Mouse (Mus musculus) gastrocnemius, postnatal 25 days (tissue): ENCODE measurements around the gene Casp6. TPM values are rescaled to one million over a fixed set of nuclear protein-coding genes. Genes with fewer than 3 reads are reported as not detected.

Source experiments
- DNase-seq: peaks from one replicate; pipeline ENCODE4 v3.0.0; 2022
- long read RNA-seq, 2 experiments: library from polyadenylated mRNA; stranded (forward); transcript quantifications; one replicate each; pipeline ENCODE4 v2.0.0; 2021
- total RNA-seq, 2 experiments: library from RNA; stranded (reverse); gene quantifications; 1 replicate in 1 of 2; 2 replicates in 1 of 2; pipeline ENCODE4 v1.2.3; 2021

The Casp6 gene
- 1 to 10 TPM; 3.2 to 3.6 TPM for total RNA-seq
- long read RNA-seq, experiment 1, transcript Casp6-201 (7 exons, 1,456 nt), result major isoform, 5 of 6 reads
- long read RNA-seq, experiment 1, partial matches to known transcripts, result 0 of 6 reads
- long read RNA-seq, experiment 1, other reads (novel, unspliced or antisense), result 1 of 6 reads
- long read RNA-seq, experiment 2, partial matches to known transcripts, result 0 of 4 reads
- long read RNA-seq, experiment 2, other reads (novel, unspliced or antisense), result 1 of 4 reads

DNA sequence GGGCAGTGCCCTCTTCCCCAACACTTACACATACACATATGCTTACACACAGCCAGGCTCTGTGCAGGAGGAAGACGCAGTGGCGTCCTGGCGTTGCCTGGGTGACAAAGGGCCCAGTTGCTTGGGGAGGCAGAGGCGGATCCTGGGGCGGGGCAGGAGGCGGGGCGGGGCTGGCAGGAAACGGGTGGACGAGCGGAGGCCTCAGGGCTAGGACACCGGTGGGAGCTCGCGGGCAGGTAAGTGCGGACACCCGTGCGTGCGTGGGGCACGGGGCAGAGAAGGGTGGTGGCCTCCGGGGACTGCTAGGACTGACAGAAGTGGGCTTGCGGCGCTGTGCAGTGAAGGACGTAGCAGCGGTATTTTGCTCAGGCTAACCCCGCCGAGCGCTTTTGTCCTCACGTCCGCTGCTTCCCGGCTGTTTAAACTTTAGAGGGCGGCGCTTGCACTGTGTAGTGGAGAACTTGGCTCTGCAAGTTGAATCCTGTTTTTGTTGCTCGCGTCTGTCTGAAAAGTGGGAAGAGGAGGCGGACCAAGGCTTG, at the start of gene Casp6:
Gene Casp6 (plus strand): TSS at position 155 of the 539 bp plus-strand sequence.
- peak; percentile 79 for DNase-seq

DNA sequence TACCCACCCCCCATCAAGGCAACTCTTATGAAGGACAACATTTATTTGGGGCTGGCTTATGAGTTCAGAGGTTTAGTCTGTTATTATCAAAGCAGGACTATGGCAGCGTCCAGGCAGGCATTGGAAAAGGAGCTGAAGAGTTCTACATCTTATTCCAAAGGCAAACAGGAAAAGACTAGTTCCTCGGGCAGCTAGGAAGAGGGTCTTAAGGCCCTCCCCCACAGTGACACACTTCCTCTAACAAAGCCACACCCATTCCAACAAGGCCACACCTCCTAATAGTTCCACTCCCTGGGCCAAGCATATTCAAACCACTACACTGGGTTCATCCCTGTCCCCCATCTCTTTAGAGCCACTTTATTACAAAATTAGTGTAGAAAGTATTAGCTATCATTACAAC, 38.6 kb upstream of the Casp6 start:
- no peak for DNase-seq

DNA sequence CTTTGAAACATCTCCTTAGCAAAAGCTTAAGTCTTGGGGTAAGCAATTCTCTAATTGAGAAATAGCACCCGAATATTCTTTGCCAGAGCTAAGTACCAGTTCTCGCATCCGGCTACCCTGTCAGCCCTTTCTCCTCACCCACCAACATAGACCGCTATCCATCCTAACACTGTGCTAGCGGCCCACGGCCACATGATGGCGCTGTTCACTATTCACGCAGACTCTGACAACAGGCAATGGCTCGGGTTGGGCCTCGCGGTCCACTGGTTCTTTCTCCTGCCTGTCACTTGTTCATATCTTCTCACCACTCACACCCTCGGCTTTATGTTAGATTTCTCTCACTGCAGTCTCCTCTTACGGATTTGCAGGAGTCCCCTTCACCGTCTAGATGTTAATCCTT, 37.5 kb upstream of the Casp6 start:
- DNase-seq, result no peak

DNA sequence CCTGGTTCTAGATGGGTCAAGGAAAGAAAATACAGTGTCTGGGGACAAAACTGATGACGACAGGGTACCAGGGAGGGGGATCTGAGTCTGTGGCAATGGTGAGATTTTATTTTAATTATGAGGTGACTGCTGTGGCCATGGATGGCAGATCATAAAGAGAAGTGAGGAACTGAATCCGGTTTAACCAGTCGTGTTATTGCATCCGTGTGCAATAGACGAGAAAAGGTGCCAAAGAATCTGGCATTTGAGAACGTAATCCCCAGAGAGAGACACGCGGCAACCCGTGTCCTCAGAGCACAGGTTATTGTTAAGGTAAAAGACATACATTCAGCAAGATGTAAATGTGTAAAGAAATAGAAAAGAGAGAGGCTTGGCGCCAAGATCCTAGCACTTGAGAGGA, 23.9 kb upstream of the Casp6 start:
- no peak for DNase-seq

DNA sequence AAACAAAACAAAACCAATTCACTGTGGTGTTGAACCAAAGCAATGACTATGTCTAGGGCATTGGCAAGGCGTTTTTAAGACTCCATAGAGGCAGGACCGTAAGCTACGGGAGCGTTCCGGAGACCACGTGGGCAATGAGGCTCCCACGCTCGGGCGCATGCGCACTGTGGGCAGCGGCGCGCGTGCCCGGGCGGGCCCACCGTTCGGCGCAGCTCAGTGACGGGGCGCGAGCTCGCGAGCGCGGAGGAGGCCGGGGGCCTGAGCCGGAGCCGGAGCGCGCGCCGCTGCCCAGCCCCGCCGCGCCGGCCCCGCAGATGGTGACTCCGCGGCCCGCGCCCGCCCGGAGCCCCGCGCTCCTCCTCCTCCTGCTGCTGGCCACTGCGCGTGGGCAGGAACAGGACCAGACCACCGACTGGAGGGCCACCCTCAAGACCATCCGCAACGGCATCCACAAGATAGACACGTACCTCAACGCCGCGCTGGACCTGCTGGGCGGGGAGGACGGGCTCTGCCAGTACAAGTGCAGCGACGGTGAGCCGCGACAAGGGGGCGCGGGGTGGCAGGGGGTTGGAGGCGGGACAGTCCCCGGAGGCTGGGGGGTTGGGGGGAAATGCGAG, 22.7 kb upstream of the Casp6 start, which contains the start of gene Pla2g12a:
Gene Pla2g12a (plus strand): TSS at position 202 of the 617 bp plus-strand sequence.
- DNase-seq, result peak; percentile 87

DNA sequence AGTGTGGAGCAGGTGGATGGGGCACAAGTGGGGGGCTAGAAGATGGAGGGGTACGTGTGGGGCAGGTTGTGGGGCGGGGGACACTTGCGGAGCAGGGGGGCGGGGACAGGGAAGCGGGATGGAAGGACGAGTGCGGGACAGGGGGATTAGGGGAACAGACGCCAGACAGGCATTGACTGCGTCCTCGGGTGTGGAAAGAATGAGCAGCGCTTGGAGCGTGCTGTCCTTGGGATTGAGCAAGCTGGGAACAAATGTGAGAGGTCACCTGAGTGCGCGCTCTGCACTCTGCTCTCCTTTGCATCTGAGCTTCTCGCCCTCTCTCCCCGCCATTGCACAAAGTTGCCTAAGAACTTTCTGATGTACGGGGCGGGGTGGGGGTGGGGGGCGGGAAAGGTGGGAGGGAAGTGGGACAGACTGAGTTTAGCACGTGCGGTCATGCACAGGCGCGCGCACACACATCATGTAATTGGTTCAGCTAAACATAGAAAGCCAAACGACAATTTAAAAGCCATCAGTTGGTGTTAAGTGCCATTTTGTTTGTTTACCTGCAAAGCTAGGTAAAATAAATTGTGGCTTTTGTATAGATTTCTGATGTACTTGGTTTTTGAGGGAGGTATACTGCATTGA, 22.0 kb upstream of the Casp6 start:
- DNase-seq, result peak; percentile 38

DNA sequence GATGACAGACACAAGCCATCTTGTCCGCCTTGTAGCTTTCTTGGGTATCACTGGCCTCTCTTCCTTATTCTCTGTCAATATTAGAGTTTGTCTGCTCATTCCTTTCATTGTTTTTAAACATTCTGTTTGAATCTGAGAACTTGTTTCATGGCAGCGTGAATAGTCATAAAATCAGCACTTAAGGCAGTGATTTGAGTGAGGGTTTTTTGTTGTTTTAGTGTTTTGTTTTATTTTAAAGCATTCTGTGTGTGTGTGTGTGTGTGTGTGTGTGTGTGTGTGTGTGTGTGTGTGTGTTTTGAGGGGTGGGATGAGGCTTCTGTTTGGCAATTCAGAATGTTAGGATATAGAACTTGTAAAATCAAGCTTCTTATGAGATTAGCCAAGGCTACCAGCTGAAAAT, 21.3 kb upstream of the Casp6 start:
- DNase-seq, result no peak

DNA sequence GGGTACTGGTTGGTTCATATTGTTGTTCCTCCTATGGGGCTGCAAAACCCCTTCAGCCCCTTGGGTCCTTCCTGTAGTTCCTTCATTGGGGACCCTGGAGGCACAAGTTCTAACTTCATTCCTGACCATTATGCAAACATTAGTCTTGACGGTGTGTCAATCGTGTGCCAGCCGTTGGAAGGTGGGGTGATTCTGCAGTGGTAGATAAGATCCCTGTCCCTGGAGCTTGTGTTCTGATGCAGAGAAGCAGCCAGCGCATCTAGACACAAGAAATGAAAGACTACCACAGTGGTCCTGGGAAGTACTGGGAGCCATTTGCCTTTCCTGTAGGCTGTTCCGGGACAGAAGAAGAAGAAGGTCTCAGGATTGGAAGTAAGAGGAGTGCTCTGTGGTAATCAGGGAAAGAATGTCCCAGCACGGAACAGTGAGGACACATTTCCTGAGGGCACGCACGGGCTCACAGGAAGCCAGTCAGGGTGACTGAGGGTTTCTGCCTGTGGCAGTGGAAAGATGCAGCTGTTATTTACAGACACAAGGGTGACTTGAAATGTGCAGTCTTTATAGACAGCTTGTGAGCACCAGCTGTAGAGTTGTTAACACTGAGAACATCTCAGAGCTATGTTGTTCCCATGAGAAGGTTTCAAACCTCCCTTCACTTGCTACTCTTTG, 20.2 kb upstream of the Casp6 start:
- no peak for DNase-seq

DNA sequence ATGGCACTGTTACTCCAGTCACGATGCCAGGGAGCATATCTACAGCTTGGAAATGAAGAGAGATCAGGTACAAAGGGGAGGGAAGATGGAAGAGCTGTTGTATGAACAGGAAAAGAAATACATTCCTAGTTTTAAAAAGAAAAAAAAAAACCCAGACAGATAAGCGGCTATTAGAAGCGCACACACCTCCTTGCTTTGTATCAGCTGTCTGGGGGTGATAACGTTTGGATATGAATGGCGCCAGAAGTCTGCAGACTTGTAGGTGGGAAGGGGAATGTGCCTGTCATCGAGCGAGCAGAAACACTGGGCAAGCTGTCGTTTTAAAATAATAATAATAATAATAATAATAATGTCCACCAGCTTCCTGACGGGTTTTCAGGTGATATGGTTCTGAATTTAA, 15.6 kb upstream of the Casp6 start:
- DNase-seq, result no peak

DNA sequence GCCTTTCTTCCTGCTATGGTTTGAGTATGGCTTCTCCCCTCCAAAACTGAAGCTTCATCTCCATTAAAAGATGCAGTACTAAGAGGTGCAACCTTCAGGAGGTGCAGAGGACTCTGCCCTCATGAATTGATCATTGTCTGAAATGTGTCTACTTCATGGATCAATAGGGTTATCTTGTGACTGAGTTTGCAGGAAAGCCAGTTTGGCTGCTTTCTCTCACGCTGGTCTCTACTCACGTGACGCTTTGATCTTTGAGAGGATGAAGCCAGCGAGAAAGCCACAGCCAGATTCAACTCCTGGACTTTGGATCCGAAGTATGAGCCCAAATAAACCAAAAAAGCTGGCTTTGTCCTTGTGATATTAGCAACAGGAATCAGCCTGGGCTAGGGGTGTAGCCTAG, 14.8 kb upstream of the Casp6 start:
- no peak for DNase-seq

DNA sequence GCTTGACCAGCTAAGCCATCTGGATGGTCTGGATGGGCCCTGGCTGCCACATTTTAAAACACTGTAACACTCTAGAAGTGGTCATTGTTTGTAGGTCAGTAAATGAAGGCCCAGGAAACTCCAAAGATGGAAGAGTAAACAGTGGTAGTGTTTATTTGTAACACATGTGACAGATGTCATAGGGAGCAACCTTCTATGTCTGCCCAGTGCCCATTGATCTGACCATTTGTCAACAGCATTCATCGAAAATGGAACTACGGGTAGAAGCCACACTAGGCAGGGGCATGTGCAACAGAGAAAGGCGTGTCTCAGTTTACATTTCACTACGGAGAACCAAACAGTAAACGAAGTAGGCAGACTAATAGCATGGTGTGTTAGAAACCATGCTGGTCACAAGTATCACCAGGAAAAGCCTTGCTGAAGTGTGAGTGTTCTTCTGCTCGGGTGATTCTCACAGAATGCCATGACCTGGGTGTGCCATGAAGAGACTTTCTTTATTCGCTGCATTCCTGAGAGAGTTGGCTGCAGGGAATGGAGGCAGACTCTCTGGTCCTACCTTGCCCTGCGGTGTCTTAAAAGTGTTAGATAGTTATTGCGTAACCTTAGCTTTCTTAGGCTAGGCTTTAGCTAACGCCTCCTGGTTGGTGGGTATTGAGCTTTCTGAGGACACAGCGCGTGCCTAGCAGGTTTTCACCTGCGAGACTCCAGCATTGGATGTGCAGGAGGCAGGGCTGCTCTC, 13.3 kb upstream of the Casp6 start:
- no peak for DNase-seq

DNA sequence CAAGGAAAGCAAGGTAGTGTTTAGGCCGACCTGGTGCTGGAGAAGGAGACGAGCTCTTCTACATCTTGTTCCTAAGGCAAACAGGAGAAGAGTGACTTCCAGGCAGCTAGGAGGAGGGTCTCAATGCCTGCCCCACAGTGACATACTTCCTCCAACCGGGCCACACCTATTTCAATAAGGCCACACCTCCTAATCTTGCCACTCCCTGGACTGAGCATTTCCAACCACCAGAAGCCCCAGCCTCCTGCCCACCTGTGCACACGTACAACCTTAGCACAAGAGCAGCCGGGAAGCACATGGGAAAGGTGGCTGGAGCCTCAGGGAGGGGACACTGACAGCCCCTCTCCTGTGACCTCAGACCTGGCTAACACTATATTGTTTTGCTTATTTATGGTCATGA, 9.2 kb upstream of the Casp6 start:
- DNase-seq, result no peak

DNA sequence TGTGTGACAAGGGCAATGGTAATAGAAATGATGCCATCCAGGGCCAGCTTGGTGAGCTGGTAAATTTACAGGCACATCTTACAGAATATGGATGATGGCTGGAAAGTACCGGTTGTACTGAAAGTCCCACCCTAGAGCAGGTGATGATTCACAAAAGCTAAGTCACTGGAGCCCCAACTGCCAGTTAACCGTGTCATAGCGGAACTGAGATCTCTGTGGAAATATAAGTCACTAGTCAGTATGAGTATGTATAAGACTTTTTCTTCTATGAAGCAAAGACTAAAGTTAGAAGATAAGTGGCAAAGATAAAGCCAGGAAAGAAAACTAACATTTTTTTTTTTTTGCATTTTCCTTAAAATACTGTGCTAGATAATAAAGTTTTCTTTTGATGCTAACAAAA, 8.1 kb upstream of the Casp6 start:
- no peak for DNase-seq

DNA sequence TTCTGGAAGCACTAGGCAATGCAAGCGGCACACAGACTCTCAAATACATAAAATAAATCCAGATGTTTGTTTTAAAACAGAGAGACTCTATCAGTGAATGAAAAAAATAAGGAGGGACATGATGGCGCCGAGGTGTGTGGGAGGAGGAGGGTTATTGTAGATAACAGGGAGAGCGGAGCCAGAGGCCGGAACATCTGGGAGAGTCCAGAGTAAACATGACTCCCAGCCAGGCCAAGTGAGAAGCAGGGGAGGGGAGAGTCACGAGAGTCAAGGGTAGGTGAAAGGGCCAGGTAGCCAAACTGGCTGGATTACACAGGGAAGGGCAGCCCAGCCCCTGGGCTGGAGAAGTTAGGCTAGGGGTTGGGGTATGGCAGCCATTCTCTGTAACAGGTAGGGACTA, 4.6 kb upstream of the Casp6 start:
- no peak for DNase-seq

DNA sequence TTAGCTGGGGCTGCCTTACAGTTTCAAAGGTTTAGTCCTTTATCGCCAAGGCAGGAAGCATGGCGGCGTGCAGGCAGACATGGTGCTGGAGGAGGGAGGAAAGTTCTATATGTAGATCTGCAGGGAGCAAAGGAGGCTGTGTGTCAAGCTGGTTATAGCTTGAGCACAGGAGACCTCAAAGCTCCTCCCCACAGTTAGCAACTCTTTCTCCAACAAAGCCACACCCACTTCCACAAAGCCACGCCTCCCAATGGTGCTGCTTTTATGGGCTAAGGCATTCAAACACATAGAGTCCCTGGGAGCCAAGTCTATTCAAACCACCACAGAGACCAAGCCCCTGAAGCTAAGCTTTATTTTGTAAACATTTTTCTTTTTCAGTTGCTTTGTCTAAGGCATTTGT, 2.3 kb upstream of the Casp6 start:
- no peak for DNase-seq

DNA sequence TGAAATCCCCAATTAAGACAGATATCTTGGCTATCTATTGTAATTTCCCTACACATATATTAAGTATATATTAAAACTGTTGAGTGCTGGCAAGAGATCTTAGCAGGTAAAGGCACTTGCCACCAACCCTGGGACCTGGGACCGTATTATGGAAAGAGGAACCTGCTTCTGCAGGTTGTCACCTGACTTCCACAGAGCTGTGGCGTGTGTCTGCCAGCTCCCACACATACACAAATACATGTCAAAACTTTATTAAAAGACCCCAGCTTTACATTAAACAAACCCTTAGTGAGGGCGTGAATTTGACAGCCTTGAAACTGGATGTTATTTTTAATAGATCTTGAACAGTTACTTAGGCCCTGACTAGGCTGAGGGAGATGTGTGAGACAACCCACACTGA, 2.1 kb downstream of the Casp6 start:
- DNase-seq, result no peak

DNA sequence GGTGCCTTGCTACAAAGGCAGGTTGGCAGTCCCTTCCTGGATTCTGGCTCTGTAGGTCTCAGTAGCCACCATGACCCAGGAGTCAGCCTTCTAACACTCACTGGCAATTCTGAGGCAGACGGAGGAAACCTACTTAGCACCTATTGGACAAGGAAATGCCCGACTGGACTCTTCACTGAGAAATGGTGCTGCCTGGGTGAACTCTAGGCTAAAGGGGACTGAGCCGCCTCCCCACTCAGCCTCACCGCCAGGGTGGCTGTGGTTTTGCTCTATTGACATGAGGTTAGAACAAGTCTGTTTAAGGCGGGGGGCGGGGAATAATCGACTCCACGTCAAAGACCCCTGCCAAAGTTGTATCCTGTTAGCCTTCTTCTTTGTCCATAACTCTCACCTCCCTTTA, 2.6 kb downstream of the Casp6 start:
- DNase-seq, result no peak

DNA sequence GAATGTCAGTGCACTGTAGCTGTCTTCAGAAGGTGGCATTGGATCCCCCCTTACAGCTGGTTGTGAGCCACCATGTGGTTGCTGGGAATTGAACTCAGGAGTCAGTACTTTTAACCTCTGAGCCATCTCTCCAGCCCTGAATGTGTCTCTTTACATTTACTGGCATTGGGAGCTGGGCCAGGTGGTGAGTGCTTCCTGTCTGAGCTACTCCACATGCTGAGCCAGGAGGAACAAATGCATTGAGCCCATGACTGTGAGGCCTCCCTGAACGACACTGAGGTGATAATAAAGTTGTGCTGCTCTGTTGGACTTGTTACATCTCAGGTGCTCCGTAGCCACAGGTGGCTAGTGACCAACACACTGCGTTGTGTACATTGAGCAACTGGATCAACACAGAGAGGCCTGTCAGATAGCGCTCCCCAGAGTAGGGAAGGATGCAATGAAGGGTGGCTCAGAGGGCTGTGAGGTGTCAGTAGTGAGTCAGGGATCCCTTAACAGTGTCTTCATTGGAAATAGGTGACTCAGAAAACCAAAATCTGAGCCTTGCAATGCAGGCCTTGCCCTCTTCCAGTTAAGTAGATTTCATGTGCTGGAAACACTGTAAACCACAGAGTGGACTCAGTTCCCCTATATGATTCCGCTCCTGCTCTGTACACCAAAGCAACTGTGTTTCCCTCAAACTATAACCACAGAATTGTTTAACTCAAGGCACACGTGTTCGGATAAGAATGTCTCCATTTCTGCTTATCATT, 3.3 kb downstream of the Casp6 start:
- no peak for DNase-seq

DNA sequence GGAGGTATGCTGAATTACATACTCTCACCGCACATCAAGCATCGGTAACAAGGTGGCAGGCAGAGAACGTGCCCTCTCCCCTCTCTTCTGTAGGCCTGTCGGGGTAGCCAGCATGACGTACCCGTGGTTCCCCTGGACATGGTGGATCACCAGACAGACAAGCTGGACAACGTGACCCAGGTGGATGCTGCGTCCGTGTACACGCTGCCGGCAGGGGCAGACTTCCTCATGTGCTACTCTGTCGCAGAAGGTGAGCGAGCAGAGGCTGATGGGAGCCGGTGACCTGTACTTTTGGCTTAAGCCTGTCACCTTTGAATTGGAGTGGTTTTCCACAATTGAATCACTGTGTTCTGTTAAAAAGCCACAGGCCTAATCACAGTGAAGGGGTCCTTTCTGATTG, 10.8 kb downstream of the Casp6 start:
- DNase-seq, result no peak

DNA sequence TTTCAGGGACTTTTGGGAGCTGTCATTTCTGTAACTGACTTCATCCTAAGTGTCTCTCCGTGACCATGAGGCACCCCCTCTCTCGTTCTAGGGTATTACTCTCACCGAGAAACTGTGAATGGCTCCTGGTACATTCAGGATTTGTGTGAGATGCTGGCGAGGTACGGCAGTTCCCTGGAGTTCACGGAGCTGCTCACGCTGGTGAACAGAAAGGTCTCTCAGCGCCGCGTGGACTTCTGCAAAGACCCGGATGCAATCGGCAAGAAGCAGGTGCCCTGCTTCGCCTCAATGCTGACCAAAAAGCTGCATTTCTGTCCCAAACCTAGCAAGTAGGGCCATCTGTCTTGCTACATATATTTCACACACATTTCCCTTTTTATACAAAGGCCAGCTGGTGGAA, 12.0 kb downstream of the Casp6 start:
- no peak for DNase-seq

DNA sequence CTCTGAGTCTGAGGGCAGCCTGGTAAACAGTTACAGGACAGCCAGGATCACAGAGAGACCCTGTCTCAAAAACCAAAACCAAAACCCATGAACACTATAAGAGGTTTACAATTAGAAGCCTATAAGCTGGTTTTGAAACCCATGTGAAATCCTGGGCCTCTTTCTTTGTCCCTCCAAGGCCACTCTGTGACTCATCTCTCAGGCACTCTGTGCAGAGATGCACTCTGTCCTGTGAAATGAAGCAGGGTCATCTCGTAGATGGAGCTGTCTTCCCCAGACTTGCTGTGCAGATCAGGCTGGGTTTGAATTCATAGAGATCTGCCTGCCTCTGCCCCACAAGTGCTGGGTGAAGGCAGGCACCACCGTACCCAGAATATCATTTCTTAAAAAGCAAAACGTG, 16.2 kb downstream of the Casp6 start:
- DNase-seq, result no peak

DNA sequence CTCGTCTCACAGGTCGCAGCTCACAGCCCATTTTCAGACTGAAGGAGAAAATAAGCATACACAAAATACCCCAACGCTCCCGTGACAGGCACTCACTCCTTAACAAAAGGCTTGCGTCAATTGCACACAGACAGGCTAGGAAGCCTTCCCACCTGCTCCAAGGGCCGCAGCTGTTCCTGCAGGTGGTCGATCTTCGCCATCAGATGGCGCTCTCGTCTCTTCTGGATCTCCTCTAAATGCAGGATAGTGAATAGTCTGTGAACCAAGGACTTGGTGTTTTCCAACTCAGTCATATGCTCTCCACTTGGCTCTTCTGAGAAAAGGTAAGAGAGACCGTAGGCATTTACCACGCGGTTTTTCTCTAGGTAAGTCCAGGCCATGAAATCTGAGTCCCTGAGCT, 17.2 kb downstream of the Casp6 start:
- DNase-seq, result no peak
